Mouse (Mus musculus) heart, embryonic 14.5 days (tissue): ENCODE measurements at regions not wholly inside any gene's neighbourhood (a gene's known extent, or its start where the extent isn't known, plus 50 kb on each side); places are given as distances from the start of the nearest gene placed in this dataset.

ENCODE experiments used
- ATAC-seq: fragments of 200-750 bp; cut with Nextera tagmentation; 2 replicates; pipeline ENCODE4 v1.8.0; 2017; ENCODE audit warnings: low read depth, moderate TSS enrichment; ENCODE audit not compliant: insufficient number of reproducible peaks, insufficient read depth, low FRiP score
- H3K27ac ChIP-seq, 2 experiments: fragments of 200-500 bp in 1 of 2; fragments of 300-500 bp in 1 of 2; sonication (generic) in 1 of 2; replicated peaks in 1 of 2; 2 replicates each; pipeline ENCODE4 v1.5.1; 2012 to 2014; ENCODE audit warnings: low read depth in 2 of 2, low read length in 2 of 2, control low read depth in 1 of 2, mild to moderate bottlenecking in 1 of 2, mixed read lengths in 1 of 2; ENCODE audit not compliant: control insufficient read depth in 1 of 2, insufficient read depth in 1 of 2
- H3K27me3 ChIP-seq: fragments of 300-500 bp; sonication (generic); 2 replicates; pipeline ENCODE4 v1.6.1; 2014; ENCODE audit warnings: mild to moderate bottlenecking, low read length, control low read depth; ENCODE audit not compliant: control insufficient read depth, insufficient read depth
- H3K36me3 ChIP-seq: fragments of 300-500 bp; sonication (generic); 2 replicates; pipeline ENCODE4 v1.6.1; 2014; ENCODE audit warnings: mild to moderate bottlenecking, control low read depth, low read length, mixed read lengths; ENCODE audit not compliant: control insufficient read depth, insufficient read depth
- H3K4me1 ChIP-seq, 2 experiments: fragments of 200-500 bp in 1 of 2; fragments of 300-500 bp in 1 of 2; sonication (generic) in 1 of 2; 2 replicates each; pipeline ENCODE4 v1.6.1; 2012 to 2014; ENCODE audit warnings: low read length in 2 of 2, control low read depth in 1 of 2, mixed read lengths in 1 of 2; ENCODE audit not compliant: control insufficient read depth in 2 of 2, insufficient read depth in 2 of 2
- H3K4me2 ChIP-seq: fragments of 300-500 bp; sonication (generic); 2 replicates; pipeline ENCODE4 v1.6.1; 2014; ENCODE audit warnings: mild to moderate bottlenecking, low read length
- H3K4me3 ChIP-seq, 2 experiments: fragments of 200-500 bp in 1 of 2; fragments of 300-500 bp in 1 of 2; sonication (generic) in 1 of 2; 2 replicates each; pipeline ENCODE4 v1.5.1; 2012 to 2014; ENCODE audit warnings: low read length in 2 of 2, mild to moderate bottlenecking in 2 of 2, control low read depth in 1 of 2, low read depth in 1 of 2, moderate library complexity in 1 of 2; ENCODE audit not compliant: control insufficient read depth in 1 of 2, insufficient read depth in 1 of 2
- H3K9ac ChIP-seq: fragments of 300-500 bp; sonication (generic); 2 replicates; pipeline ENCODE4 v1.6.1; 2014; ENCODE audit warnings: mild to moderate bottlenecking, low read length
- H3K9me3 ChIP-seq: fragments of 300-500 bp; sonication (generic); 2 replicates; pipeline ENCODE4 v1.6.1; 2016; ENCODE audit warnings: low read length, control low read depth; ENCODE audit not compliant: control insufficient read depth
- WGBS: fragments of 180-500 bp; shearing (Covaris S2); extraction: QIAGEN DNeasy Blood & Tissue Kit; methylation state at CpG from one replicate; pipeline ENCODE4 v1.1.7; 2014; 5-methylcytosine and 5-hydroxymethylcytosine counted together

- Histone ChIP-seq H3K4me2 (no peak overlapping the region), H3K36me3 (no peaks in the 10 kb centered on the region), H3K4me1 (no peaks in the 10 kb centered on the region; a peak in 2 of 4 replicates), H3K9ac (no peak overlapping the region), H3K27me3 (0 out of 2 replicates have a peak, but pooled peaks cover 3% of the 10 kb centered on the region), H3K27ac (peak overlapping the region; percentile 12 to 33; a peak in 1 of 4 replicates), H3K9me3 (no peaks in the 10 kb centered on the region), H3K4me3 (no peak overlapping the region)
- no peak for ATAC-seq
- 55% methylated on average over 13 of the region's 13 CpGs for WGBS
Measured at GRCm38 (mm10) chr17:68158172-68158651, 115.4 kb upstream of the L3mbtl4 start.

GRCm38 (mm10) chr17:68161107-68161506 lies 112.5 kb upstream of the L3mbtl4 start:
- Histone ChIP-seq H3K9ac (no peak overlapping the region), H3K27me3 (0 out of 2 replicates have a peak, but pooled peaks cover 8% of the 10 kb centered on the region), H3K4me2 (no peak overlapping the region), H3K4me1 (peaks cover 7 to 8% of the 10 kb centered on the region in 2 experiments), H3K27ac (no peak overlapping the region), H3K36me3 (no peaks in the 10 kb centered on the region), H3K4me3 (no peak overlapping the region), H3K9me3 (no peaks in the 10 kb centered on the region)
- 64% methylated on average over 2 of the region's 2 CpGs for WGBS
- ATAC-seq = no peak

GRCm38 (mm10) chr17:68163545-68163944 lies 110.1 kb upstream of the L3mbtl4 start:
- no peak overlapping the region for H3K4me2 ChIP-seq
- H3K9me3 ChIP-seq = no peaks in the 10 kb centered on the region
- H3K27ac ChIP-seq = no peak overlapping the region
- H3K4me3 ChIP-seq = no peak overlapping the region
- peaks cover 7 to 8% of the 10 kb centered on the region in 2 experiments for H3K4me1 ChIP-seq
- H3K36me3 ChIP-seq = no peaks in the 10 kb centered on the region
- no peak for ATAC-seq
- H3K27me3 ChIP-seq = 0 out of 2 replicates have a peak, but pooled peaks cover 5% of the 10 kb centered on the region
- no peak overlapping the region for H3K9ac ChIP-seq
- 66% methylated on average over 4 of the region's 4 CpGs for WGBS

GRCm38 (mm10) chr17:68164666-68165065 lies 108.9 kb upstream of the L3mbtl4 start:
- H3K4me2 ChIP-seq = no peak overlapping the region
- WGBS = 69% methylated on average over 2 of the region's 2 CpGs

DNA sequence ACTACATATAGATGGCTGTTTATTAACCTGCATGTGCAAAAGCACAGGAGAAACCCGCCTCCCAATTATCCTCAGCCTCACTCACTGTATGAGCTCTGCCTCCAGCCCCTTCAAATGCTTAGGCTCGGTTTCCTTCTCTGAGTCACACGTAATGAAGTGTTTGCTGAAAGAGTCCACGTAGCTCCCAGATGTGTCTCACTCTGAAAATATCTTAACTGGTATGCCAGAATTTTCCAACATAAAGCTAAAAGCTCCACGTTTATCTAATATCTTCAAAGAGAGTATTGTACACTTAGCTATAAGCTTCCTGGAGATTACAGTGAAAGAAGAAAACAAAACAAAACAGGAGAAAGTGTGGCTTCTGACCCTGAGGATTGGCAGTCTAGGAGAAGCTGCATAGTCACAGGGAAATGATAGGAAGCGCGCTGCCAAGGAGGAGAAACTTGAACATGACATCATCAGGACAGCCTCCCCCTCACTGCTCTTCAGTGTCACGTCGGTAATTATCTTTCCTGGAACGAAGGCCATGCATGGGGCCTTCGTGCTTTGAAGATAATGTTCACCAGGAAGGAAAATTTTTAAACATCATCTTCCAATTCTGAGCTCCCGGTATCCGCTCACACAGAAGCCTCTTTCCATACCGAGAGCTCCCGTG lies 108.3 kb upstream of the L3mbtl4 start:
- no peaks in the 10 kb centered on the region for H3K9me3 ChIP-seq
- 0 out of 2 replicates have a peak, but pooled peaks cover 5% of the 10 kb centered on the region for H3K27me3 ChIP-seq
- H3K4me3 ChIP-seq = no peak overlapping the region
- peak; percentile 57; the same call in 1 of the 2 replicates for ATAC-seq
- no peaks in the 10 kb centered on the region for H3K36me3 ChIP-seq
- no peak overlapping the region for H3K9ac ChIP-seq
- 20% methylated on average over 15 of the region's 15 CpGs for WGBS
- H3K4me1 ChIP-seq = peaks cover 7 to 8% of the 10 kb centered on the region in 2 experiments
- peak overlapping the region; percentile 47 for H3K4me2 ChIP-seq
- H3K27ac ChIP-seq = peak overlapping the region; percentile 52 to 56

More at GRCm38 (mm10) chr17:68164666-68165065, 108.9 kb upstream of the L3mbtl4 start:
- no peak overlapping the region for H3K4me3 ChIP-seq
- H3K9me3 ChIP-seq = no peaks in the 10 kb centered on the region
- H3K36me3 ChIP-seq = no peaks in the 10 kb centered on the region
- no peak overlapping the region for H3K9ac ChIP-seq
- peaks cover 7 to 8% of the 10 kb centered on the region in 2 experiments for H3K4me1 ChIP-seq
- 0 out of 2 replicates have a peak, but pooled peaks cover 5% of the 10 kb centered on the region for H3K27me3 ChIP-seq
- ATAC-seq = no peak
- H3K27ac ChIP-seq = peak overlapping the region in 1 of 2 experiments; percentile 56; a peak in 2 of 4 replicates

- no peak for ATAC-seq
- Histone ChIP-seq H3K27ac (no peak overlapping the region), H3K4me3 (no peak overlapping the region), H3K4me1 (peaks cover 7 to 8% of the 10 kb centered on the region in 2 experiments), H3K9me3 (no peaks in the 10 kb centered on the region), H3K27me3 (0 out of 2 replicates have a peak, but pooled peaks cover 5% of the 10 kb centered on the region), H3K36me3 (no peaks in the 10 kb centered on the region), H3K9ac (no peak overlapping the region), H3K4me2 (no peak overlapping the region)
- WGBS = 75% methylated on average over 4 of the region's 4 CpGs
Measured at GRCm38 (mm10) chr17:68166397-68166796, 107.2 kb upstream of the L3mbtl4 start.

DNA sequence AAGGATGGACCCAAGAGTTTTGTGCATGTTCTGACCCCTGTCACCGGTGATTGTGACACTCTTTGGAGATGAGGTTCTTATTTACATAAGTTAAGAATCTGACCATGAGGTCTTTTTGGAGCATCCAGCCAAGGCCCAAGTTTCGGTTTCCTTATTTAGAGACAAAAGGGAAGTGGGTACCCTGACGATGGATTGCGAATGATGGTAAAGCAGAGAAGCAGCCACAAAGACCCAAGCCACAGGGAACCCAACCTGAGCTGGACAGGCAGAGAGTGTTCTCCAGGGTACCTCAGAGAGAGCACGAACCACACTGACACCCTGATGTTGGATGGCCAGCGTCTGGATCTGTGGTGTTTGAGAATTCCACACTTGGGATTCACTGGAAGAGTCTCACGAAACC lies 100.8 kb upstream of the L3mbtl4 start:
- Histone ChIP-seq H3K36me3 (no peaks in the 10 kb centered on the region), H3K4me1 (no peaks in the 10 kb centered on the region), H3K27ac (no peak overlapping the region), H3K9ac (no peak overlapping the region), H3K4me2 (no peak overlapping the region), H3K4me3 (no peak overlapping the region), H3K27me3 (no peaks in the 10 kb centered on the region), H3K9me3 (no peaks in the 10 kb centered on the region)
- ATAC-seq = no peak
- 83% methylated on average over 7 of the region's 7 CpGs for WGBS
